Mouse (Mus musculus): ENCODE data around the gene Hnrnph3.
A peak's percentile ranks its signal among the peaks of the same experiment; 100 is the strongest.

Hnrnph3 gene

GRCm38 (mm10) chr10:63027376-63028161 lies 3.6 kb upstream of the Hnrnph3 start:
- no peak for DNase-seq

GRCm38 (mm10) chr10:63026795-63027160 lies 2.8 kb upstream of the Hnrnph3 start:
- DNase-seq: no peak

GRCm38 (mm10) chr10:63026156-63026794 lies 2.3 kb upstream of the Hnrnph3 start:
- DNase-seq: no peak

- DNase-seq: no peak
Measured at GRCm38 (mm10) chr10:63025491-63026011, 1.5 kb upstream of the Hnrnph3 start.

GRCm38 (mm10) chr10:63025016-63025415 lies 999 bp upstream of the Hnrnph3 start:
- DNase-seq: no peak

GRCm38 (mm10) chr10:63024580-63024910 lies 528 bp upstream of the Hnrnph3 start:
- DNase-seq: no peak

- DNase-seq: peak; percentile 74
Measured at GRCm38 (mm10) chr10:63023121-63023748, 782 bp downstream of the Hnrnph3 start.

GRCm38 (mm10) chr10:63022541-63023120 lies 1.4 kb downstream of the Hnrnph3 start:
- no peak for DNase-seq

GRCm38 (mm10) chr10:63021702-63022101 lies 2.3 kb downstream of the Hnrnph3 start:
- DNase-seq: no peak

- no peak for DNase-seq
Measured at GRCm38 (mm10) chr10:63019304-63019703, 4.7 kb downstream of the Hnrnph3 start.

- DNase-seq: no peak
Measured at GRCm38 (mm10) chr10:63014168-63014567, 9.8 kb downstream of the Hnrnph3 start.

- DNase-seq: no peak
Measured at GRCm38 (mm10) chr10:63013476-63013875, 10.5 kb downstream of the Hnrnph3 start.

GRCm38 (mm10) chr10:63011556-63011955 lies 12.5 kb downstream of the Hnrnph3 start:
- no peak for DNase-seq

GRCm38 (mm10) chr10:63010268-63010667 lies 13.7 kb downstream of the Hnrnph3 start:
- no peak for DNase-seq

- no peak for DNase-seq
Measured at GRCm38 (mm10) chr10:63008193-63008592, 15.8 kb downstream of the Hnrnph3 start.

- DNase-seq: no peak
Measured at GRCm38 (mm10) chr10:63004556-63004955, 19.5 kb downstream of the Hnrnph3 start.

GRCm38 (mm10) chr10:63003252-63003651 lies 20.8 kb downstream of the Hnrnph3 start:
- DNase-seq: no peak

- DNase-seq: no peak
Measured at GRCm38 (mm10) chr10:63000584-63000983, 23.4 kb downstream of the Hnrnph3 start.

- no peak for DNase-seq
Measured at GRCm38 (mm10) chr10:62993991-62994390, 30.0 kb downstream of the Hnrnph3 start.

- no peak for DNase-seq
Measured at GRCm38 (mm10) chr10:62990636-62991035, 33.4 kb downstream of the Hnrnph3 start.

GRCm38 (mm10) chr10:62987341-62987740 lies 36.7 kb downstream of the Hnrnph3 start:
- DNase-seq: peak; percentile 42

GRCm38 (mm10) chr10:62984495-62984894 lies 39.5 kb downstream of the Hnrnph3 start:
- DNase-seq: no peak

- peak; percentile 55 for DNase-seq
Measured at GRCm38 (mm10) chr10:62984072-62984471, 39.9 kb downstream of the Hnrnph3 start.

All from thymus, postnatal 25 days (tissue).